Mouse (Mus musculus): ENCODE results near the gene 2210010C04Rik. TPM values are rescaled to one million over a fixed set of nuclear protein-coding genes. Genes with fewer than 3 reads are reported as not detected.

2210010C04Rik gene
- polyA plus RNA-seq, 1 experiment, result 2,021 TPM

- no peak for TF ChIP-seq CTCF (IDR thresholded peaks at IDR 0.05; ENCODE audit: extremely low read depth, insufficient read depth, insufficient read length, insufficient replicate concordance)
- DNase-seq (ENCODE audit: low read depth in 1 of 2, low spot score in 2 of 2), result no peak
- Histone ChIP-seq H3K27ac (ENCODE audit: insufficient read depth, low read length) (no peak overlapping the region), H3K27me3 (ENCODE audit: control insufficient read depth, insufficient read depth, low read length) (no peaks in the 10 kb centered on the region), H3K4me3 (ENCODE audit: extremely low read depth, insufficient read depth, insufficient read length) (no peak overlapping the region), H3K36me3 (ENCODE audit: control insufficient read depth, insufficient read depth, low read length) (no peaks in the 10 kb centered on the region), H3K4me1 (ENCODE audit: control insufficient read depth, insufficient read depth, insufficient read length) (no peaks in the 10 kb centered on the region; the same call in 1 of the 2 replicates)
- 53% methylated on average over 1 of the region's 1 CpGs for WGBS
These were observed 11.9 kb upstream of the 2210010C04Rik start for GRCm38 (mm10) chr6:41047202-41047601.

- Histone ChIP-seq H3K27me3 (ENCODE audit: control insufficient read depth, insufficient read depth, low read length) (no peaks in the 10 kb centered on the region), H3K4me3 (ENCODE audit: extremely low read depth, insufficient read depth, insufficient read length) (no peak overlapping the region), H3K36me3 (ENCODE audit: control insufficient read depth, insufficient read depth, low read length) (no peaks in the 10 kb centered on the region), H3K27ac (ENCODE audit: insufficient read depth, low read length) (no peak overlapping the region), H3K4me1 (ENCODE audit: control insufficient read depth, insufficient read depth, insufficient read length) (no peaks in the 10 kb centered on the region; the same call in 1 of the 2 replicates)
- TF ChIP-seq POLR2A (IDR thresholded peaks at IDR 0.05; ENCODE audit: low read depth, low read length) (no peak), CTCF (IDR thresholded peaks at IDR 0.05; ENCODE audit: extremely low read depth, insufficient read depth, insufficient read length, insufficient replicate concordance) (no peak)
- WGBS, result 47% methylated on average over 2 of the region's 2 CpGs
- peak in 1 of 2 experiments; percentile 9 for DNase-seq (ENCODE audit: low read depth in 1 of 2, low spot score in 2 of 2)
These were observed 11.2 kb upstream of the 2210010C04Rik start for GRCm38 (mm10) chr6:41046553-41046952.

- no peaks in the 10 kb centered on the region; the same call in 1 of the 2 replicates for H3K4me1 ChIP-seq (ENCODE audit: control insufficient read depth, insufficient read depth, insufficient read length)
- DNase-seq (ENCODE audit: low read depth in 1 of 2, low spot score in 2 of 2), result no peak
- TF ChIP-seq POLR2A (IDR thresholded peaks at IDR 0.05; ENCODE audit: low read depth, low read length), result no peak
- no peak for TF ChIP-seq CTCF (IDR thresholded peaks at IDR 0.05; ENCODE audit: extremely low read depth, insufficient read depth, insufficient read length, insufficient replicate concordance)
- no peaks in the 10 kb centered on the region for H3K36me3 ChIP-seq (ENCODE audit: control insufficient read depth, insufficient read depth, low read length)
- 22% methylated on average over 1 of the region's 1 CpGs for WGBS
- no peak overlapping the region for H3K4me3 ChIP-seq (ENCODE audit: extremely low read depth, insufficient read depth, insufficient read length)
- no peak overlapping the region for H3K27ac ChIP-seq (ENCODE audit: insufficient read depth, low read length)
- H3K27me3 ChIP-seq (ENCODE audit: control insufficient read depth, insufficient read depth, low read length), result no peaks in the 10 kb centered on the region
These were observed 9.4 kb upstream of the 2210010C04Rik start for GRCm38 (mm10) chr6:41044753-41045152.

- no peak for DNase-seq (ENCODE audit: low read depth in 1 of 2, low spot score in 2 of 2)
- Histone ChIP-seq H3K36me3 (ENCODE audit: control insufficient read depth, insufficient read depth, low read length) (no peaks in the 10 kb centered on the region), H3K4me1 (ENCODE audit: control insufficient read depth, insufficient read depth, insufficient read length) (no peaks in the 10 kb centered on the region; the same call in 1 of the 2 replicates), H3K27ac (ENCODE audit: insufficient read depth, low read length) (no peak overlapping the region), H3K4me3 (ENCODE audit: extremely low read depth, insufficient read depth, insufficient read length) (no peak overlapping the region), H3K27me3 (ENCODE audit: control insufficient read depth, insufficient read depth, low read length) (no peaks in the 10 kb centered on the region)
- 80% methylated on average over 1 of the region's 1 CpGs for WGBS
- TF ChIP-seq CTCF (IDR thresholded peaks at IDR 0.05; ENCODE audit: extremely low read depth, insufficient read depth, insufficient read length, insufficient replicate concordance), result no peak
- no peak for TF ChIP-seq POLR2A (IDR thresholded peaks at IDR 0.05; ENCODE audit: low read depth, low read length)
These were observed 9.0 kb upstream of the 2210010C04Rik start for GRCm38 (mm10) chr6:41044314-41044713.

GRCm38 (mm10) chr6:41032802-41033201, 2.5 kb downstream of the 2210010C04Rik start:
- Histone ChIP-seq H3K4me3 (ENCODE audit: extremely low read depth, insufficient read depth, insufficient read length) (no peak overlapping the region), H3K4me1 (ENCODE audit: control insufficient read depth, insufficient read depth, insufficient read length) (no peaks in the 10 kb centered on the region), H3K27ac (ENCODE audit: insufficient read depth, low read length) (no peak overlapping the region), H3K36me3 (ENCODE audit: control insufficient read depth, insufficient read depth, low read length) (no peaks in the 10 kb centered on the region), H3K27me3 (ENCODE audit: control insufficient read depth, insufficient read depth, low read length) (no peaks in the 10 kb centered on the region)
- DNase-seq (ENCODE audit: low read depth in 1 of 2, low spot score in 2 of 2), result no peak
- TF ChIP-seq CTCF (IDR thresholded peaks at IDR 0.05; ENCODE audit: extremely low read depth, insufficient read depth, insufficient read length, insufficient replicate concordance) (no peak), POLR2A (IDR thresholded peaks at IDR 0.05; ENCODE audit: low read depth, low read length) (no peak)
- 91% methylated on average over 6 of the region's 6 CpGs for WGBS

- Histone ChIP-seq H3K4me3 (ENCODE audit: extremely low read depth, insufficient read depth, insufficient read length) (no peak overlapping the region), H3K4me1 (ENCODE audit: control insufficient read depth, insufficient read depth, insufficient read length) (no peaks in the 10 kb centered on the region), H3K27me3 (ENCODE audit: control insufficient read depth, insufficient read depth, low read length) (no peaks in the 10 kb centered on the region), H3K36me3 (ENCODE audit: control insufficient read depth, insufficient read depth, low read length) (no peaks in the 10 kb centered on the region), H3K27ac (ENCODE audit: insufficient read depth, low read length) (no peak overlapping the region)
- WGBS, result 86% methylated on average over 3 of the region's 3 CpGs
- TF ChIP-seq CTCF (IDR thresholded peaks at IDR 0.05; ENCODE audit: extremely low read depth, insufficient read depth, insufficient read length, insufficient replicate concordance) (no peak), POLR2A (IDR thresholded peaks at IDR 0.05; ENCODE audit: low read depth, low read length) (no peak)
- no peak for DNase-seq (ENCODE audit: low read depth in 1 of 2, low spot score in 2 of 2)
These were observed 3.1 kb downstream of the 2210010C04Rik start for GRCm38 (mm10) chr6:41032231-41032630.

GRCm38 (mm10) chr6:41030821-41031220, 4.5 kb downstream of the 2210010C04Rik start:
- Histone ChIP-seq H3K36me3 (ENCODE audit: control insufficient read depth, insufficient read depth, low read length) (no peaks in the 10 kb centered on the region), H3K27me3 (ENCODE audit: control insufficient read depth, insufficient read depth, low read length) (no peaks in the 10 kb centered on the region), H3K4me3 (ENCODE audit: extremely low read depth, insufficient read depth, insufficient read length) (no peak overlapping the region), H3K27ac (ENCODE audit: insufficient read depth, low read length) (no peak overlapping the region), H3K4me1 (ENCODE audit: control insufficient read depth, insufficient read depth, insufficient read length) (no peaks in the 10 kb centered on the region)
- WGBS, result 84% methylated on average over 3 of the region's 3 CpGs
- TF ChIP-seq POLR2A (IDR thresholded peaks at IDR 0.05; ENCODE audit: low read depth, low read length) (no peak), CTCF (IDR thresholded peaks at IDR 0.05; ENCODE audit: extremely low read depth, insufficient read depth, insufficient read length, insufficient replicate concordance) (no peak)
- no peak for DNase-seq (ENCODE audit: low read depth in 1 of 2, low spot score in 2 of 2)

All from spleen, adult 2 months (tissue).